Mouse (Mus musculus) liver, embryonic 12.5 days (tissue): ENCODE results near the gene Eif2d. TPM values are rescaled to one million over a fixed set of nuclear protein-coding genes. Genes with fewer than 3 reads are reported as not detected.

Experiments used
- ATAC-seq: fragments of 200-750 bp; cut with Nextera tagmentation; 2 replicates; pipeline ENCODE4 v1.8.0; 2017; ENCODE audit warnings: moderate number of reproducible peaks, mild to moderate bottlenecking, moderate library complexity
- H3K27ac ChIP-seq: fragments of 300-500 bp; sonication (generic); 2 replicates; pipeline ENCODE4 v1.5.1; 2016; ENCODE audit warnings: mild to moderate bottlenecking
- H3K27me3 ChIP-seq: fragments of 300-500 bp; sonication (generic); replicated peaks from 2 replicates; pipeline ENCODE4 v1.6.1; 2016; ENCODE audit warnings: mild to moderate bottlenecking, moderate library complexity
- H3K36me3 ChIP-seq: fragments of 300-500 bp; sonication (generic); 2 replicates; pipeline ENCODE4 v1.6.1; 2016; ENCODE audit warnings: mild to moderate bottlenecking, moderate library complexity
- H3K4me1 ChIP-seq: fragments of 300-500 bp; sonication (generic); 2 replicates; pipeline ENCODE4 v1.6.1; 2016
- H3K4me2 ChIP-seq: fragments of 300-500 bp; sonication (generic); 2 replicates; pipeline ENCODE4 v1.6.1; 2016; ENCODE audit warnings: mild to moderate bottlenecking, moderate library complexity
- H3K4me3 ChIP-seq: fragments of 300-500 bp; sonication (generic); 2 replicates; pipeline ENCODE4 v1.5.1; 2016; ENCODE audit warnings: mild to moderate bottlenecking, moderate library complexity
- H3K9ac ChIP-seq: fragments of 300-500 bp; sonication (generic); 2 replicates; pipeline ENCODE4 v1.6.1; 2016; ENCODE audit warnings: mild to moderate bottlenecking, moderate library complexity
- H3K9me3 ChIP-seq: fragments of 300-500 bp; sonication (generic); replicated peaks from 2 replicates; pipeline ENCODE4 v1.6.1; 2016; ENCODE audit warnings: mild to moderate bottlenecking, moderate library complexity
- WGBS: fragments of 180-500 bp; shearing (Covaris S2); methylation state at CpG from one replicate; pipeline ENCODE4 v1.1.7; 2016; ENCODE audit not compliant: insufficient replicate concordance; 5-methylcytosine and 5-hydroxymethylcytosine counted together
- polyA plus RNA-seq: library from polyadenylated mRNA; unstranded; fragments of >200 nt; fragmentation: Nextera tagmentation; extraction: Ambion mirVana; gene quantifications from 2 replicates; pipeline ENCODE4 v1.2.1, GENCODE M21; 2016

The Eif2d gene
- polyA plus RNA-seq, 1 experiment from 2014 or later, result 42.6 TPM

DNA sequence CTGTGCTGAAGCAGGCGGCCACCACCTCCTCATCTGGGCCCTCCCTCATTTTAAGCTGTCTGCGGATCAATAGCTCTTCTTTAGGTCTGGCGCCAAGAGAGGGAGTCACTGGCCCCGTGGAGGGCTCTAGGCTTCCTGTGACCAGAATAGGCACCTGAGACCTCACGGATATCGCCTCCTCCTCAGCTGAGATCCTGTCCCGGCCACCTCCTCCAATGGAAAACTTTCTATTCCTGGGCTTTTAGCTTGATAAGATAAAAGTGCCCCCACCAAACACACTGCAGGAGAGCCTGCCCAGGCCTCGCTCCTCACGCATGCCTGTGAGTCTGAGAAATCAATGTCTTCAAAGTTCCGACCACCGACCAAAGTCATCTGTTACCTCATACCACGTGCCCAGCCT lies 80.5 kb downstream of the Eif2d start:
- 39% methylated on average over 12 of the region's 12 CpGs for WGBS
- no peak overlapping the region for H3K4me3 ChIP-seq
- no peaks in the 10 kb centered on the region for H3K36me3 ChIP-seq
- H3K4me2 ChIP-seq, result no peak overlapping the region
- H3K9me3 ChIP-seq, result no peaks in the 10 kb centered on the region
- H3K4me1 ChIP-seq, result no peaks in the 10 kb centered on the region
- no peak for ATAC-seq
- H3K9ac ChIP-seq, result no peak overlapping the region
- peaks cover 55% of the 10 kb centered on the region for H3K27me3 ChIP-seq
- no peak overlapping the region for H3K27ac ChIP-seq

DNA sequence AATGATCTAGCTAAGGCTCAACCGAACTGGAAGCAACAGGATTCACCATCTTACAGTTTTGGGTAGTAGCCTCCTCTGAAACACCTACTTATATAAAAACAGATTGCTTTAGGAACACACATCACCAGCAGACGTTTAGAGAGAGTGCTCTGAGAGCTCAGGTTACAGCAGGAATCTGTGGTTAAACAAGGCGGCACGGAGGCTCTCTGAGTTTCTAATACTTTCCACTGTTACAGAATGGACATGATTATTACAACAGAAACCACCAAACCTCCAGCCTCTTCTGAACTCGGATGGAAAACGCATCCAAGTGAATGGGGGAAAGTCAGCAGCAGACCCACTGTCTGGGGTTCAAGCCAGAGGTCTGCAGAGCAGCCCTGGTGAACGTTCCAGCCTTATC lies 83.1 kb downstream of the Eif2d start:
- Histone ChIP-seq H3K27me3 (peaks cover 74% of the 10 kb centered on the region), H3K9me3 (no peaks in the 10 kb centered on the region), H3K9ac (no peak overlapping the region), H3K4me1 (no peaks in the 10 kb centered on the region), H3K4me3 (no peak overlapping the region), H3K36me3 (no peaks in the 10 kb centered on the region), H3K4me2 (no peak overlapping the region), H3K27ac (no peak overlapping the region)
- WGBS, result 40% methylated on average over 7 of the region's 7 CpGs
- no peak for ATAC-seq

Other genes starting within 250 kb of the Eif2d start
- gene Il20, start 241.7 kb upstream of the Eif2d start, polyA plus RNA-seq, result not detected in 2 replicates
- not detected in 2 replicates for gene Il19, start 213.1 kb upstream of the Eif2d start, polyA plus RNA-seq
- gene Il10, start 133.3 kb upstream of the Eif2d start, polyA plus RNA-seq, result not detected in 2 replicates
- gene Mapkapk2, start 55.4 kb upstream of the Eif2d start, polyA plus RNA-seq, result 25.7 and 27.0 TPM in 2 replicates
- gene Dyrk3, start 14.8 kb upstream of the Eif2d start, polyA plus RNA-seq, result 17.6 and 17.7 TPM in 2 replicates
- 3.9 and 4.7 TPM in 2 replicates for gene Rassf5, start 92.1 kb downstream of the Eif2d start, polyA plus RNA-seq
- 4.5 and 4.8 TPM in 2 replicates for gene Ikbke, start 126.4 kb downstream of the Eif2d start, polyA plus RNA-seq